Mouse (Mus musculus): ENCODE data around the gene Tmem178b.

GRCm38 (mm10) chr6:40064342-40064741 is 191.3 kb downstream of the Tmem178b start:
- no peak for TF ChIP-seq POLR2A (IDR thresholded peaks at IDR 0.05; ENCODE audit: insufficient read length, low read depth)
- TF ChIP-seq CEBPB (IDR thresholded peaks at IDR 0.05; ENCODE audit: insufficient read depth, poor library complexity, severe bottlenecking) = no peak
- TF ChIP-seq POLR2AphosphoS2 (IDR thresholded peaks at IDR 0.05; ENCODE audit: insufficient read length, low read depth) = no peak

Measured in myocyte (in vitro differentiated cells).